Mouse (Mus musculus) cortical plate, adult 2 months (tissue): ENCODE results near the gene Pde10a. TPM values are rescaled to one million over a fixed set of nuclear protein-coding genes. Genes with fewer than 3 reads are reported as not detected.

ENCODE experiments used
- H3K27ac ChIP-seq: fragments of 200-500 bp; 2 replicates; pipeline ENCODE4 v1.5.1; 2012; ENCODE audit warnings: low read length, control low read depth, inconsistent platforms; ENCODE audit not compliant: insufficient read depth
- H3K4me1 ChIP-seq: fragments of 200-500 bp; 2 replicates; pipeline ENCODE4 v1.6.1; 2011; ENCODE audit warnings: low read length; ENCODE audit not compliant: control insufficient read depth, insufficient read depth
- H3K4me3 ChIP-seq: fragments of 200-500 bp; 2 replicates; pipeline ENCODE4 v1.5.1; 2011; ENCODE audit warnings: mild to moderate bottlenecking, low read length, control low read depth; ENCODE audit not compliant: insufficient read depth
- CTCF ChIP-seq: fragments of 200-500 bp; IDR thresholded peaks from 2 replicates; pipeline ENCODE4 v1.5.1; 2011; ENCODE audit warnings: mild to moderate bottlenecking, control low read depth, low read length; ENCODE audit not compliant: insufficient read depth; ENCODE audit errors: extremely low read depth
- POLR2A ChIP-seq: fragments of 200-500 bp; IDR thresholded peaks from 2 replicates; pipeline ENCODE4 v1.6.1; 2011; ENCODE audit warnings: mild to moderate bottlenecking, low read length, control low read depth; ENCODE audit not compliant: insufficient read depth; ENCODE audit errors: extremely low read depth
- polyA plus RNA-seq: library from polyadenylated mRNA; depleted of rRNA; stranded (reverse); fragments of >200 nt; gene quantifications from 2 replicates; pipeline ENCODE4 v1.2.3, GENCODE M21; 2012

The Pde10a gene
- polyA plus RNA-seq, 1 experiment: 71.9 TPM

DNA sequence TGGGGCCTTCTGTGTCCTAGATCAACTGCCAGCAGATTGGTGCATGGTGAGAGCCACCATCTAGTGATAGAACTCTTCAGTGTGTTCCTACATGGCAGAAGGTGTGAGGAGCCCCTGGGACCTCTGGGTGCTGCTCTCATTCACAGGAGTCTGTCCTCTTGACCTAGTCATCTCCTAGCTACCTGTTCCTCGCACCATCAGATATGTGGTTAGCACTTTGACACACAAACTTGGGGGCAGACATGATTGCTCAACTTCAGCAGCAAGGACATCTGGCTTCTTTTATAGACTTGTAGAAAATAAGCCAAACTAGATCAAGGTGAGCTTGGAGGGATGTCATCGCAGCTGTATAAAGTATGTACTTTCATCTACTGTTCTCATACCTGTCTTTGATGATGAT is 255.9 kb downstream of the Pde10a start:
- Histone ChIP-seq H3K4me3 (no peak overlapping the region), H3K4me1 (peaks cover 6% of the 10 kb centered on the region), H3K27ac (no peak overlapping the region)
- TF ChIP-seq CTCF: no peak
- no peak for TF ChIP-seq POLR2A

DNA sequence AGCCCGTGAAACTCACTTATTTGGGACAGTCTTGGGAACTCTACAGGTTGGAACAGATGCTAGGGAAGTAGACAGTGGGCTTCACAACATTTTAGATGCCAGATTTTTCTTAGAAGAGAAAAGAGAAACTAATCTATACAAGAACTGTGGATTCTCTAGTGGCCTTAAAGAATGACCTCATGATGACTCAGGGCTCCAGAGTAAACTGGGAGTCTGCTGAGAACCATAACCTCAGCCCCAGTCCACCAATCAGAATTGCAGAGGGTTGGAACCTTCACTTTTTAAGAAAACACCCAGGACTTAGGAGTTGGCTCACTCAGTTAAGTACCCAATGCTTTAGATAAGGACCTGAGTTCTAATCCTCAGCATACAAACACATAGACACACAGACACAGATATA is 256.4 kb downstream of the Pde10a start:
- Histone ChIP-seq H3K4me1 (peaks cover 8% of the 10 kb centered on the region), H3K27ac (no peak overlapping the region), H3K4me3 (no peak overlapping the region)
- TF ChIP-seq CTCF: no peak
- TF ChIP-seq POLR2A: no peak

DNA sequence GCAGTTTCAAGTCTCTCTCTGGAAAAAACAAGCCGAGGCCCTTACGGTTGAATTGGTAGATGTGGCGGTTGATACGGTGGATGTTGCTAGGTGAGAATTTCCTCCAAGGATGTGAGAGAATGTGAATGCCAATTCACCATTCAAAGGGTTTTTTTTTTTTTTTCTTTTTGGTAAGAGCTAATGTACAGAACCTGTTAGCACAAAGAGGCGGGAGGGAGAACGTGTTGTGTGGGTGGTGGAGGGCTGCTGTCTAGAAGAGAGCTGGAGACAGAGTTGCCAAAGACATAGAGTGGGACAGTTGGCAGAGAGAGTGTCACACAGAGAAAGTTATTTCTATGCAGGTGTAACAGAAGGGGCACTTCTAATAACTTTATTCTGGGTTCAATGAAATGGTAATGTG is 260.7 kb downstream of the Pde10a start:
- no peak overlapping the region for H3K27ac ChIP-seq
- TF ChIP-seq CTCF (no peak), POLR2A (no peak)
- no peak overlapping the region for H3K4me3 ChIP-seq
- peaks cover 7% of the 10 kb centered on the region for H3K4me1 ChIP-seq

GRCm38 (mm10) chr17:8786484-8786883 is 261.3 kb downstream of the Pde10a start:
- Histone ChIP-seq H3K27ac (no peak overlapping the region), H3K4me1 (peaks cover 7% of the 10 kb centered on the region), H3K4me3 (no peak overlapping the region)
- TF ChIP-seq CTCF (no peak), POLR2A (no peak)

DNA sequence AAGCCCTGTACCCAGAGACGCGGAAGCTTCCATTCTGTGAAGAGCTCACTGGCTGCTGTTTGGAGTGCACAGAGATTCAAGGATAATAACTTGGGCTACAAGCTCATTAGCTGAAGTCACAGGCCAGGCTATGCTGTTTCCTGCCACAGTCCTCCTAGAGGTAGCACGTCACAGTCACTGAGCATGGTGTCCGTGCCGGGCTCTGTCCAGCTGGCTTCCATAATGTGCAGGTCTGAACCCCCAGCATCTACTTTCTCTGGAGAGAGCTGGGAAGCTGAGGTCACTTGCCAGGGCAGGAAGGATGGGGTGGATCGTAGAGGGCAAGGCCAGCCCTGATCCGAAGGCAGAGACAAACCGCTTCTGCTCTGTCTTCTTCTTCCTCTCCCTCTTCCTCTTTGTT is 262.6 kb downstream of the Pde10a start:
- no peak for TF ChIP-seq POLR2A
- TF ChIP-seq CTCF: no peak
- H3K27ac ChIP-seq: no peak overlapping the region
- peaks cover 7% of the 10 kb centered on the region for H3K4me1 ChIP-seq
- H3K4me3 ChIP-seq: no peak overlapping the region

GRCm38 (mm10) chr17:8791561-8791960 is 266.4 kb downstream of the Pde10a start:
- TF ChIP-seq CTCF (no peak), POLR2A (no peak)
- H3K4me3 ChIP-seq: no peak overlapping the region
- no peak overlapping the region for H3K27ac ChIP-seq

DNA sequence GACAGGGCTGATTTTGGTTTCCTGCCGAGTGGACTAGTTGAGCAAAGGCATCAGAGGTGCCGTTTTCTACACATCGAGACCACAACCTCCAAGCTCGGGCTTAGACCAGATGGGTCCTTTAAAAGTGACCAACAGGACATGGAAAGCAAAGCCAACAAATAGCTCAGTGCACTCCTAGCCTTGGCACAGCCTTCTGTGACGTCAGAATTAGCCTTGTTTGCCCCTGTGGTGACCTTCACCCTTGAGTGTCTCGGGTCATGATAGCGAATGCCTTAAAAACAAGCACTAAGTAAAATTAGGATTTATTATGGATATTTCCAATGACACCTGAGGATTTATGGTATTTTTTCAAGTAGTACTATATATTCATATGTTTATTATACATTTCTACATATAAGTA is 267.4 kb downstream of the Pde10a start:
- Histone ChIP-seq H3K4me1 (no peaks in the 10 kb centered on the region), H3K27ac (no peak overlapping the region), H3K4me3 (no peak overlapping the region)
- TF ChIP-seq CTCF: no peak
- TF ChIP-seq POLR2A: no peak

More at GRCm38 (mm10) chr17:8791561-8791960, 266.4 kb downstream of the Pde10a start:
- peaks cover 1% of the 10 kb centered on the region; the same call in 1 of the 2 replicates for H3K4me1 ChIP-seq

- Histone ChIP-seq H3K27ac (no peak overlapping the region), H3K4me3 (no peak overlapping the region), H3K4me1 (no peaks in the 10 kb centered on the region)
- TF ChIP-seq POLR2A: no peak
- TF ChIP-seq CTCF: no peak
Observed at GRCm38 (mm10) chr17:8797624-8798023, 272.5 kb downstream of the Pde10a start.

DNA sequence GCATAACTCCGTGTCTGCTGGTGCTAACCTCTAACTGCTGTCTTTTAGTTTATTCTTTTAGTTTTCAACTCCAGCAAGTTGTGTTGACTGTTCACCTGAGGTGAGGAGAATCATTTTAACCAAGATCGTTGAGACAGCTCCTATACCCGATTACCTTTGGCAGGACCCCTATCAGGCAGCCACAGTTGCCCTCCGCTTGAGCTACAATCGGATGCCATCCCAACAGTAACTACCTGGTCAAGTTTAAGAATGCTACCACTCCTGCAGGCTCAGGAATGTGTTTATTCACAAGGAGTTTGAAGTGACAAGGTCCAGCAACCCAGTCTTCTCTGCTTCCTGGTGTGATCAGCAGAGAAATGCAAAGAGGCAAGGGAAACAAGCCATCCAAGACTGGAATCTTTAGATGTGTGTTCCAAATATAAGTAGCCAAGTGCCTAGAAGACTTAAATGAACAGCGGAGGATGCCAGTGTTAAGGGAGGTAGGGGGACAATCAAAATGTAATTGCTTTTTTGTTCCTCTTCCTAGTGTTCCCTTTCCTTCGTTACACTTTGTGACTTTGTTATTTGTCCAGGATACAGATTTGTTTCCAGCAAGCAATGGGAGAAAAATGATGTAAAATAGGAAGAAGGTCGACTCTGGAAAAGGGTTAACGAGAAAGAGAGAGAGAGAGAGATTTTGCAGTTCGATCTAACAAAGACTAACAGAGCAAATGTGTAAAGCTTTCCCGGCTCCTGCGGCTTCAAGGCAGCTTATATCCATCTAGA is 273.5 kb downstream of the Pde10a start:
- Histone ChIP-seq H3K4me1 (no peaks in the 10 kb centered on the region), H3K27ac (no peak overlapping the region)
- no peak for TF ChIP-seq POLR2A
- TF ChIP-seq CTCF: no peak

GRCm38 (mm10) chr17:8799296-8799731 is 274.1 kb downstream of the Pde10a start:
- TF ChIP-seq POLR2A: no peak
- no peak for TF ChIP-seq CTCF
- no peaks in the 10 kb centered on the region for H3K4me1 ChIP-seq

More for the DNA sequence above, 273.5 kb downstream of the Pde10a start:
- H3K4me3 ChIP-seq: no peak overlapping the region

More at GRCm38 (mm10) chr17:8799296-8799731, 274.1 kb downstream of the Pde10a start:
- Histone ChIP-seq H3K27ac (no peak overlapping the region), H3K4me3 (no peak overlapping the region)
